15 mouse cellular contexts compared by ENCODE assay signal in the genomic region with DNA sequence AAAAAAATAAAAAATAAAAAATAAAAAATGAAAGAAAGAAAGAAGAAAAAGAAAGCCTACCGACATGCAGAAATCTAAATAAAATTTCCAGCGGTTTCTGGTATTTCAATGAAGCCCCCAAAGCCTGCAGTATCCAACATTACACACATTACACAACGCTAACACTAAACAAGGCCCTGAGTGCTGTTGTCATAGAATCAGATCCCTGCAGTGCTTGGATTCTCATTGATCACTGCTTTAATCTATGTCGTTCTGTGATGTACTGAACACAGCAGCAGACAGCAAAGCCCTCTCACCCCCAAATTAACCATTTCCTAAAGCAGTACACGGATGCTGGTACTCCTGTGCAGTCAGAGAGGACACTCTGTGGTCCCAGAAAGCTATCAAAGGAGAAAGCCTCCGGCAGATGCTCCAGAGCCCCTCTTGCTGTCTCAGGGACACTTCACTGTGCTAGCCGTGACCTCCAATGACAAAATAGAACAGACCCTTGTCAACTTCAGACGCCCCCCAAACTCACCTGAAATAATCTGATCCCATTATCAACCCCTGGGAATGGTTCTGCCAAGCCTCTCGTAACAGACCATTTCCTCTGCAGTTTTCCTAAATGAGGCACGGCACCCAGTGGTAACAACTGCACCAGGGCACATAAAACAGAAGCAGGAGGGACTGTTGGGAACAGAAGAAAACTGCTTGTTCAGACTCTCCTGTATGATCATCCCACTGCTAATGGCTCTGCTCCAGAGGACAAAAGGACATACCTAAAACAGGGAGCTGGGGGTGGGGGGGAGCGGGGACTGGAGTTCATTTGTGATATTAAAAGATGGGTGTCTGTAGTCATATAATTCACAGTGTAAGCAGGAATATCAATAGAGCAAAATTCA.
DNase-seq lines count a peak whose midpoint lies in the region; ATAC-seq lines count a peak whose summit lies in the region.
"Had no signal": no experiment of that assay in that cellular context is flagged by ENCODE, and none has a peak within 500 bp of the region (broad histone marks: within the 10 kb centered on the region; RNA-seq: fewer than 3 reads in every experiment).

No protein-coding gene starts in this region.

- 0 out of 2 replicates have a peak, but pooled peaks have one; percentile 11 for ATAC-seq in cerebellum, adult (ENCODE audit: insufficient number of reproducible peaks, low FRiP score, low TSS enrichment)
- peak; percentile 35; the same call in 1 of the 2 replicates for ATAC-seq in hindbrain, embryonic 11.5 days (ENCODE audit: low FRiP score)
- peak; percentile 48; the same call in 1 of the 2 replicates for ATAC-seq in forebrain, embryonic 15.5 days (replicated peaks)
- ATAC-seq in midbrain, embryonic 15.5 days (replicated peaks), result peak; percentile 76
- ATAC-seq in liver, embryonic 11.5 days (replicated peaks; ENCODE audit: low FRiP score), result no peak
- ATAC-seq: intestine, embryonic 16.5 days; liver, postnatal 0 days had no signal

- H3K27me3 ChIP-seq in hindbrain, embryonic 11.5 days (ENCODE audit: control insufficient read depth, insufficient read depth, low read length), result no peaks in the 10 kb centered on the region
- H3K27me3 ChIP-seq in hindbrain, embryonic 10.5 days (ENCODE audit: insufficient read depth, poor library complexity, severe bottlenecking), result no peaks in the 10 kb centered on the region
- no peaks in the 10 kb centered on the region for H3K27me3 ChIP-seq in forebrain, embryonic 15.5 days
- no peaks in the 10 kb centered on the region for H3K27me3 ChIP-seq in midbrain, embryonic 15.5 days (replicated peaks)
- no peaks in the 10 kb centered on the region for H3K27me3 ChIP-seq in liver, embryonic 11.5 days (replicated peaks; ENCODE audit: control insufficient read depth, insufficient read depth, low read length)

- no peak overlapping the region for H3K9ac ChIP-seq in hindbrain, embryonic 11.5 days (ENCODE audit: low read depth, low read length)
- no peak overlapping the region for H3K9ac ChIP-seq in forebrain, embryonic 15.5 days (replicated peaks)
- no peak overlapping the region for H3K9ac ChIP-seq in midbrain, embryonic 15.5 days
- no peak overlapping the region for H3K9ac ChIP-seq in liver, embryonic 11.5 days (ENCODE audit: low read depth, low read length)
- H3K9ac ChIP-seq: liver, postnatal 0 days had no signal

- H3K36me3 ChIP-seq in hindbrain, embryonic 11.5 days (ENCODE audit: control insufficient read depth, insufficient read depth, low read length), result no peaks in the 10 kb centered on the region
- no peaks in the 10 kb centered on the region for H3K36me3 ChIP-seq in hindbrain, embryonic 10.5 days
- H3K36me3 ChIP-seq in forebrain, embryonic 15.5 days, result no peaks in the 10 kb centered on the region
- H3K36me3 ChIP-seq in midbrain, embryonic 15.5 days (replicated peaks), result no peaks in the 10 kb centered on the region
- H3K36me3 ChIP-seq in liver, embryonic 11.5 days (ENCODE audit: control insufficient read depth, insufficient read depth, low read length), result no peaks in the 10 kb centered on the region
- H3K36me3 ChIP-seq: embryonic facial prominence, embryonic 10.5 days had no signal

- H3K27ac ChIP-seq in hindbrain, embryonic 11.5 days (ENCODE audit: low read depth, low read length), result no peak overlapping the region
- no peak overlapping the region; the same call in 1 of the 2 replicates for H3K27ac ChIP-seq in hindbrain, embryonic 10.5 days
- no peak overlapping the region for H3K27ac ChIP-seq in forebrain, embryonic 15.5 days (replicated peaks)
- H3K27ac ChIP-seq in midbrain, embryonic 15.5 days, result no peak overlapping the region
- no peak overlapping the region for H3K27ac ChIP-seq in liver, embryonic 11.5 days (ENCODE audit: low read depth, low read length)
- H3K27ac ChIP-seq: embryonic facial prominence, embryonic 10.5 days had no signal

- no peak for DNase-seq in cerebellum, postnatal 10 days
- DNase-seq in hindbrain, embryonic 11.5 days (ENCODE audit: low spot score), result no peak
- DNase-seq in hindbrain, embryonic 10.5 days (ENCODE audit: low spot score), result no peak
- no peak for DNase-seq in thymus, postnatal 14 days
- no peak for DNase-seq in liver, embryonic 11.5 days (ENCODE audit: low spot score)
- DNase-seq: adrenal gland, postnatal 10 days; heart, postnatal 14 days; liver, postnatal 0 days; lung, postnatal 4 days had no signal

- no peaks in the 10 kb centered on the region for H3K9me3 ChIP-seq in hindbrain, embryonic 11.5 days (ENCODE audit: control insufficient read depth, low read length)
- no peaks in the 10 kb centered on the region for H3K9me3 ChIP-seq in hindbrain, embryonic 10.5 days
- no peaks in the 10 kb centered on the region for H3K9me3 ChIP-seq in forebrain, embryonic 15.5 days
- no peaks in the 10 kb centered on the region for H3K9me3 ChIP-seq in midbrain, embryonic 15.5 days
- H3K9me3 ChIP-seq in liver, embryonic 11.5 days (ENCODE audit: control insufficient read depth, low read length), result no peaks in the 10 kb centered on the region
- H3K9me3 ChIP-seq: embryonic facial prominence, embryonic 10.5 days had no signal

- no peaks in the 10 kb centered on the region for H3K4me1 ChIP-seq in hindbrain, embryonic 11.5 days (replicated peaks; ENCODE audit: control insufficient read depth, insufficient read depth, low read length)
- peaks cover 13% of the 10 kb centered on the region; the same call in 1 of the 2 replicates for H3K4me1 ChIP-seq in hindbrain, embryonic 10.5 days (replicated peaks)
- H3K4me1 ChIP-seq in forebrain, embryonic 15.5 days, result no peaks in the 10 kb centered on the region
- H3K4me1 ChIP-seq in midbrain, embryonic 15.5 days, result peaks cover 11% of the 10 kb centered on the region
- H3K4me1 ChIP-seq in liver, embryonic 11.5 days (replicated peaks; ENCODE audit: control insufficient read depth, insufficient read depth, low read length), result no peaks in the 10 kb centered on the region
- H3K4me1 ChIP-seq: embryonic facial prominence, embryonic 10.5 days had no signal

- no peak overlapping the region for H3K4me3 ChIP-seq in hindbrain, embryonic 11.5 days (ENCODE audit: low read depth, low read length)
- H3K4me3 ChIP-seq in hindbrain, embryonic 10.5 days, result no peak overlapping the region
- no peak overlapping the region for H3K4me3 ChIP-seq in forebrain, embryonic 15.5 days
- no peak overlapping the region for H3K4me3 ChIP-seq in midbrain, embryonic 15.5 days
- H3K4me3 ChIP-seq in liver, embryonic 11.5 days (ENCODE audit: low read depth, low read length), result no peak overlapping the region
- H3K4me3 ChIP-seq: embryonic facial prominence, embryonic 10.5 days; erythroblast, embryonic 14.5 days had no signal

- 71% methylated on average over 11 of the region's 11 CpGs for WGBS in hindbrain, embryonic 11.5 days
- 65% methylated on average over 11 of the region's 11 CpGs for WGBS in hindbrain, embryonic 10.5 days
- 62% methylated on average over 11 of the region's 11 CpGs for WGBS in forebrain, embryonic 15.5 days
- 62% methylated on average over 11 of the region's 11 CpGs for WGBS in midbrain, embryonic 15.5 days
- 73% methylated on average over 11 of the region's 11 CpGs for WGBS in liver, embryonic 11.5 days

- H3K4me2 ChIP-seq in hindbrain, embryonic 11.5 days (replicated peaks; ENCODE audit: low read depth, low read length), result no peak overlapping the region
- no peak overlapping the region for H3K4me2 ChIP-seq in forebrain, embryonic 15.5 days (replicated peaks)
- peak overlapping the region; percentile 9; the same call in 1 of the 2 replicates for H3K4me2 ChIP-seq in midbrain, embryonic 15.5 days
- H3K4me2 ChIP-seq in liver, embryonic 11.5 days, result no peak overlapping the region
